Mouse (Mus musculus): ENCODE results near the gene Gpr25. TPM values are rescaled to one million over a fixed set of nuclear protein-coding genes. Genes with fewer than 3 reads are reported as not detected.

Gene Gpr25
- total and polyA plus RNA-seq, 3 experiments = not detected

GRCm38 (mm10) chr1:136228328-136229039 lies 32.2 kb downstream of the Gpr25 start:
- no peaks in the 10 kb centered on the region for H3K27me3 ChIP-seq (ENCODE audit: control insufficient read depth in 1 of 2, insufficient read depth in 2 of 2, low read length in 2 of 2)
- no peaks in the 10 kb centered on the region for H3K79me2 ChIP-seq (ENCODE audit: control insufficient read depth, insufficient read depth, low read length, poor library complexity)
- no peak overlapping the region for H3K4me3 ChIP-seq (ENCODE audit: control insufficient read depth in 1 of 2, insufficient read depth in 1 of 2, low read depth in 2 of 2, low read length in 2 of 2)
- no peak overlapping the region for H3K9ac ChIP-seq (ENCODE audit: control insufficient read depth, low read depth, low read length, poor library complexity, severe bottlenecking)
- peaks cover 0 to 3% of the 10 kb centered on the region in 2 experiments; a peak in 1 of 4 replicates for H3K4me1 ChIP-seq (ENCODE audit: control insufficient read depth in 1 of 2, insufficient read depth in 2 of 2, low read length in 2 of 2)
- no peak for TF ChIP-seq ZNF384 (IDR thresholded peaks at IDR 0.05; ENCODE audit: low read depth, low read length)
- no peak for TF ChIP-seq SMC3 (IDR thresholded peaks at IDR 0.05; ENCODE audit: low read depth, low read length)
- TF ChIP-seq POLR2AphosphoS2 (IDR thresholded peaks at IDR 0.05; ENCODE audit: low read length) = no peak
- no peak for TF ChIP-seq CTCF (IDR thresholded peaks at IDR 0.05 in 2 of 3, conservative IDR thresholded peaks at IDR 0.05 in 1 of 3; ENCODE audit: control insufficient read depth in 1 of 3, insufficient read depth in 1 of 3, low read depth in 2 of 3, low read length in 3 of 3, poor library complexity in 1 of 3, severe bottlenecking in 1 of 3)
- no peak overlapping the region for H3K27ac ChIP-seq (ENCODE audit: control insufficient read depth, low read depth, low read length)
- H3K9me3 ChIP-seq (replicated peaks; ENCODE audit: insufficient read depth, low read length) = no peaks in the 10 kb centered on the region
- no peaks in the 10 kb centered on the region for H3K36me3 ChIP-seq (ENCODE audit: control insufficient read depth in 1 of 2, insufficient read depth in 2 of 2, low read length in 2 of 2)
- no peak for DNase-seq (ENCODE audit: low read depth, low spot score)

- Histone ChIP-seq H3K27ac (ENCODE audit: control insufficient read depth, low read depth, low read length) (no peak overlapping the region), H3K27me3 (ENCODE audit: control insufficient read depth in 1 of 2, insufficient read depth in 2 of 2, low read length in 2 of 2) (no peaks in the 10 kb centered on the region), H3K9ac (ENCODE audit: control insufficient read depth, low read depth, low read length, poor library complexity, severe bottlenecking) (no peak overlapping the region), H3K4me3 (ENCODE audit: control insufficient read depth in 1 of 2, insufficient read depth in 1 of 2, low read depth in 2 of 2, low read length in 2 of 2) (no peak overlapping the region), H3K9me3 (replicated peaks; ENCODE audit: insufficient read depth, low read length) (no peaks in the 10 kb centered on the region), H3K4me1 (ENCODE audit: control insufficient read depth in 1 of 2, insufficient read depth in 2 of 2, low read length in 2 of 2) (peaks cover 0 to 3% of the 10 kb centered on the region in 2 experiments; a peak in 1 of 4 replicates), H3K79me2 (ENCODE audit: control insufficient read depth, insufficient read depth, low read length, poor library complexity) (no peaks in the 10 kb centered on the region), H3K36me3 (ENCODE audit: control insufficient read depth in 1 of 2, insufficient read depth in 2 of 2, low read length in 2 of 2) (no peaks in the 10 kb centered on the region)
- no peak for DNase-seq (ENCODE audit: low read depth, low spot score)
- TF ChIP-seq ELF1 (IDR thresholded peaks at IDR 0.05; ENCODE audit: low read depth, low read length) = no peak
- no peak for TF ChIP-seq MAZ (IDR thresholded peaks at IDR 0.05; ENCODE audit: low read depth, low read length)
- TF ChIP-seq RCOR1 (IDR thresholded peaks at IDR 0.05; ENCODE audit: low read depth, low read length) = no peak
- no peak for TF ChIP-seq USF1 (IDR thresholded peaks at IDR 0.05; ENCODE audit: low read depth, low read length)
Measured at GRCm38 (mm10) chr1:136227870-136228269, 32.8 kb downstream of the Gpr25 start.

- H3K4me1 ChIP-seq (ENCODE audit: control insufficient read depth in 1 of 2, insufficient read depth in 2 of 2, low read length in 2 of 2) = peaks cover 0 to 3% of the 10 kb centered on the region in 2 experiments; a peak in 1 of 4 replicates
- DNase-seq (ENCODE audit: low read depth, low spot score) = no peak
- no peaks in the 10 kb centered on the region for H3K27me3 ChIP-seq (ENCODE audit: control insufficient read depth in 1 of 2, insufficient read depth in 2 of 2, low read length in 2 of 2)
Measured at GRCm38 (mm10) chr1:136226626-136227025, 34.0 kb downstream of the Gpr25 start.

More at GRCm38 (mm10) chr1:136226626-136227025, 34.0 kb downstream of the Gpr25 start:
- Histone ChIP-seq H3K4me3 (ENCODE audit: control insufficient read depth in 1 of 2, insufficient read depth in 1 of 2, low read depth in 2 of 2, low read length in 2 of 2) (no peak overlapping the region), H3K9me3 (replicated peaks; ENCODE audit: insufficient read depth, low read length) (no peaks in the 10 kb centered on the region), H3K36me3 (ENCODE audit: control insufficient read depth in 1 of 2, insufficient read depth in 2 of 2, low read length in 2 of 2) (no peaks in the 10 kb centered on the region), H3K9ac (ENCODE audit: control insufficient read depth, low read depth, low read length, poor library complexity, severe bottlenecking) (no peak overlapping the region), H3K27ac (ENCODE audit: control insufficient read depth, low read depth, low read length) (no peak overlapping the region), H3K79me2 (ENCODE audit: control insufficient read depth, insufficient read depth, low read length, poor library complexity) (no peaks in the 10 kb centered on the region)
- TF ChIP-seq NRF1 (IDR thresholded peaks at IDR 0.05; ENCODE audit: insufficient read depth, low read depth, low read length, poor library complexity, severe bottlenecking) (no peak), GABPA (IDR thresholded peaks at IDR 0.05; ENCODE audit: low read depth, low read length) (no peak), MXI1 (IDR thresholded peaks at IDR 0.05; ENCODE audit: low read depth, low read length) (no peak), CHD2 (IDR thresholded peaks at IDR 0.05; ENCODE audit: low read length) (no peak), CTCF (IDR thresholded peaks at IDR 0.05 in 2 of 3, conservative IDR thresholded peaks at IDR 0.05 in 1 of 3; ENCODE audit: control insufficient read depth in 1 of 3, insufficient read depth in 1 of 3, low read depth in 2 of 3, low read length in 3 of 3, poor library complexity in 1 of 3, severe bottlenecking in 1 of 3) (no peak), RAD21 (IDR thresholded peaks at IDR 0.05; ENCODE audit: low read depth, low read length) (no peak), UBTF (IDR thresholded peaks at IDR 0.05; ENCODE audit: borderline replicate concordance, insufficient read depth, low read depth, low read length) (no peak), ZMIZ1 (IDR thresholded peaks at IDR 0.05; ENCODE audit: low read depth, low read length) (no peak), SMC3 (IDR thresholded peaks at IDR 0.05; ENCODE audit: low read depth, low read length) (no peak), RCOR1 (IDR thresholded peaks at IDR 0.05; ENCODE audit: low read depth, low read length) (no peak), ETS1 (IDR thresholded peaks at IDR 0.05; ENCODE audit: low read depth, low read length) (no peak)

Data from MEL (cell line).